Comparison of ENCODE assay signal across 10 mouse cellular contexts in genomic region chr12:40680551-40680950, GRCm38 (mm10).
DNase-seq lines count a peak whose midpoint lies in the region; ATAC-seq and TF ChIP-seq lines count a peak whose summit lies in the region.
"Had no signal": no experiment of that assay in that cellular context is flagged by ENCODE, and none has a peak within 500 bp of the region (broad histone marks: within the 10 kb centered on the region; RNA-seq: fewer than 3 reads in every experiment).

No protein-coding gene starts in this region.

- H3K4me2 ChIP-seq in kidney, embryonic 14.5 days (replicated peaks; ENCODE audit: low read depth, low read length): no peak overlapping the region
- no peak overlapping the region for H3K4me2 ChIP-seq in midbrain, embryonic 11.5 days
- H3K4me2 ChIP-seq: liver, embryonic 13.5 days had no signal

- TF ChIP-seq CTCF in Patski (IDR thresholded peaks at IDR 0.05): peak; percentile 72

- H3K4me3 ChIP-seq in kidney, embryonic 14.5 days (ENCODE audit: low read length): no peak overlapping the region
- no peak overlapping the region for H3K4me3 ChIP-seq in embryonic facial prominence, embryonic 10.5 days
- H3K4me3 ChIP-seq in midbrain, embryonic 11.5 days (ENCODE audit: low read depth, low read length): no peak overlapping the region
- H3K4me3 ChIP-seq: erythroblast, embryonic 14.5 days; liver, embryonic 13.5 days had no signal

- peak; percentile 54 for DNase-seq in kidney, adult 18-20 months
- DNase-seq in CD4-positive helper T cell, adult 2 months (ENCODE audit: low read depth, low spot score): peak; percentile 53
- DNase-seq in Patski (ENCODE audit: low read depth, low spot score): no peak
- DNase-seq in embryonic facial prominence, embryonic 10.5 days (ENCODE audit: low spot score): peak; percentile 50
- DNase-seq in large intestine, adult 2 months (ENCODE audit: low read depth, low spot score): peak; percentile 18
- DNase-seq in retina, postnatal 1 day: peak; percentile 55
- no peak for DNase-seq in midbrain, embryonic 11.5 days (ENCODE audit: low spot score, missing footprints)
- DNase-seq: liver, embryonic 13.5 days had no signal

- H3K36me3 ChIP-seq in kidney, embryonic 14.5 days (ENCODE audit: control insufficient read depth, insufficient read depth, low read length): no peaks in the 10 kb centered on the region
- no peaks in the 10 kb centered on the region; the same call in 1 of the 2 replicates for H3K36me3 ChIP-seq in embryonic facial prominence, embryonic 10.5 days (replicated peaks)
- no peaks in the 10 kb centered on the region for H3K36me3 ChIP-seq in midbrain, embryonic 11.5 days (ENCODE audit: control insufficient read depth, insufficient read depth, low read length)
- H3K36me3 ChIP-seq: liver, embryonic 13.5 days had no signal

- no peak overlapping the region for H3K9ac ChIP-seq in kidney, embryonic 14.5 days (ENCODE audit: low read depth, low read length)
- no peak overlapping the region for H3K9ac ChIP-seq in midbrain, embryonic 11.5 days (ENCODE audit: low read length)
- H3K9ac ChIP-seq: liver, embryonic 13.5 days had no signal

- 92% methylated on average over 1 of the region's 1 CpGs for WGBS in kidney, embryonic 14.5 days
- 94% methylated on average over 1 of the region's 1 CpGs for WGBS in embryonic facial prominence, embryonic 10.5 days
- WGBS in large intestine, adult 2 months: 96% methylated on average over 1 of the region's 1 CpGs
- 87% methylated on average over 1 of the region's 1 CpGs for WGBS in midbrain, embryonic 11.5 days

- H3K9me3 ChIP-seq in kidney, embryonic 14.5 days (ENCODE audit: control insufficient read depth, low read length): no peaks in the 10 kb centered on the region
- no peaks in the 10 kb centered on the region for H3K9me3 ChIP-seq in embryonic facial prominence, embryonic 10.5 days
- no peaks in the 10 kb centered on the region for H3K9me3 ChIP-seq in midbrain, embryonic 11.5 days (ENCODE audit: control insufficient read depth, low read length)
- H3K9me3 ChIP-seq: liver, embryonic 13.5 days had no signal

- ATAC-seq in kidney, embryonic 14.5 days (ENCODE audit: low FRiP score, low TSS enrichment): no peak
- ATAC-seq in Patski: peak; percentile 54
- ATAC-seq in midbrain, embryonic 11.5 days (ENCODE audit: low FRiP score): no peak

- no peaks in the 10 kb centered on the region for H3K27me3 ChIP-seq in kidney, embryonic 14.5 days (ENCODE audit: control insufficient read depth, insufficient read depth, low read length)
- H3K27me3 ChIP-seq in Patski: no peaks in the 10 kb centered on the region
- no peaks in the 10 kb centered on the region for H3K27me3 ChIP-seq in embryonic facial prominence, embryonic 10.5 days (replicated peaks; ENCODE audit: low read depth, poor library complexity, severe bottlenecking)
- H3K27me3 ChIP-seq in midbrain, embryonic 11.5 days (ENCODE audit: control insufficient read depth, insufficient read depth, low read length): no peaks in the 10 kb centered on the region
- H3K27me3 ChIP-seq: liver, embryonic 13.5 days had no signal

- POLR2A ChIA-PET in Patski (lab: Charles Lee): no interaction called here

- in situ Hi-C loops in Patski (cut with MboI; ENCODE audit: low pct_unique_long_range_greater_than_20kb): loop anchor here (5.0 kb wide), 1 partner anchor 423 kb away; no protein-coding TSS in a partner anchor

- no peak overlapping the region for H3K27ac ChIP-seq in kidney, embryonic 14.5 days (ENCODE audit: low read depth, low read length)
- no peak overlapping the region for H3K27ac ChIP-seq in embryonic facial prominence, embryonic 10.5 days (replicated peaks)
- H3K27ac ChIP-seq in midbrain, embryonic 11.5 days (ENCODE audit: low read depth, low read length): no peak overlapping the region
- H3K27ac ChIP-seq: liver, embryonic 13.5 days had no signal

- H3K4me1 ChIP-seq in kidney, embryonic 14.5 days (ENCODE audit: control insufficient read depth, insufficient read depth, low read length): no peaks in the 10 kb centered on the region
- H3K4me1 ChIP-seq in embryonic facial prominence, embryonic 10.5 days: no peaks in the 10 kb centered on the region
- H3K4me1 ChIP-seq in midbrain, embryonic 11.5 days (ENCODE audit: control insufficient read depth, insufficient read depth, low read length): peaks cover 2% of the 10 kb centered on the region; the same call in 1 of the 2 replicates
- H3K4me1 ChIP-seq: liver, embryonic 13.5 days had no signal

- CTCF ChIA-PET in Patski (lab: Charles Lee): interaction anchor here (0.9 to 2.9 kb wide), 7 partner anchors 138 to 504 kb away, joined by 3 to 19 read pairs (median 5); no protein-coding TSS in a partner anchor

Comparison
In these comparisons a context has a peak if more than half of its experiments do, and no peak if none do; other contexts are left out.
1. DNase-seq: peak in kidney, adult 18-20 months (single experiment), CD4-positive helper T cell, adult 2 months (single experiment), embryonic facial prominence, embryonic 10.5 days (single experiment), large intestine, adult 2 months (single experiment) and retina, postnatal 1 day (single experiment); none in Patski (single experiment) and midbrain, embryonic 11.5 days (single experiment).